Mouse (Mus musculus): ENCODE results near the gene Mrto4. TPM values are rescaled to one million over a fixed set of nuclear protein-coding genes. Genes with fewer than 3 reads are reported as not detected.

Mrto4 gene
- polyA plus RNA-seq, 1 experiment: 112 TPM

DNA sequence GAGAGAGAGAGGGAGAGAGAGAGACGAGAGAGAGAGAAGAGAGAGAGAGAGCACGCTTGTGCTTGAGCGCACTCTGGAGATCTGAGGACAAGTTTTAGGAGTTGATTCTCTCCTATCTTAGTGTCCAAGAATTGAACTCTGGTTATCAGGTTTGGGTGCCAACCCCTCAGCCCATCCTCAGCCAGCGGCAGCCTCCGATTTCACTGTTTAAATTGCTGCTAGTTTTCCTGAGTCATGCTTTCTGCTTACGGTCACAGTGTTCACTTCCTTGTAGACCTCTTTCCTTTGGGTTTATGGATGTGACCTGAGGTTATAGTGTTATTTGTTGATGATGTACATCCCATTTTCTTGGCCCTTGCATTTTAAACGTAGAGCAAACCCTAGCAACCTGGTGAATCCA lies 29.9 kb upstream of the Mrto4 start:
- TF ChIP-seq POLR2A (IDR thresholded peaks at IDR 0.05; ENCODE audit: insufficient read depth, low read length) (no peak), CTCF (IDR thresholded peaks at IDR 0.05; ENCODE audit: low read depth, low read length) (no peak), EP300 (IDR thresholded peaks at IDR 0.05; ENCODE audit: insufficient read depth, low read depth, low read length) (no peak)
- no peaks in the 10 kb centered on the region for H3K27me3 ChIP-seq (ENCODE audit: control insufficient read depth, insufficient read depth, low read length, poor library complexity, severe bottlenecking)
- no peaks in the 10 kb centered on the region for H3K9me3 ChIP-seq (replicated peaks; ENCODE audit: control insufficient read depth, insufficient read depth, low read length, poor library complexity, severe bottlenecking)
- 0 out of 2 replicates have a peak overlapping the region, but pooled peaks have one; percentile 14 for H3K4me3 ChIP-seq (ENCODE audit: low read depth, low read length)
- H3K36me3 ChIP-seq (ENCODE audit: control insufficient read depth, insufficient read depth, low read length, poor library complexity, severe bottlenecking): no peaks in the 10 kb centered on the region
- H3K27ac ChIP-seq (ENCODE audit: insufficient read depth, low read length): no peak overlapping the region
- H3K9ac ChIP-seq (ENCODE audit: low read depth, poor library complexity, severe bottlenecking): peak overlapping the region; percentile 80
- peaks cover 3% of the 10 kb centered on the region for H3K4me1 ChIP-seq (ENCODE audit: control insufficient read depth, insufficient read depth, low read length)

DNA sequence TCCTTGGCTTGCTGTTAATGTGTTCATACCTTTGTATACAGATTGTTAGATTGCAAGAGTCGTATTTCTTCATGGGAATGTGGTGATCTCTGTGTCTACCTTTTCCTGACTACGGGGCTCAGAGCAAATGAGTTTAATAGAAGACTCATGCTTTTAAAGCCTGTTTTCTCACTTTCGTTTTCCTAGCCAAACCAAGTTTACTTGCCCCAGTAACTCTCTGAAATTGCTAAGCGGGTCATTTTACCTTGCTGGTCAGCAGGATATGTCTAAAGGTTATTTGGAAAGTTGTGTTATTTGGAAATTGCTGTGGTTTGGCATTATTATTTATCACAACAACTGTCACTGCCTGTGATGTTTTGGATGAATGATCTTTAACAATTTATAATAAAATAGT lies 29.1 kb upstream of the Mrto4 start:
- Histone ChIP-seq H3K27ac (ENCODE audit: insufficient read depth, low read length) (0 out of 2 replicates have a peak overlapping the region, but pooled peaks have one; percentile 71), H3K36me3 (ENCODE audit: control insufficient read depth, insufficient read depth, low read length, poor library complexity, severe bottlenecking) (no peaks in the 10 kb centered on the region), H3K9me3 (replicated peaks; ENCODE audit: control insufficient read depth, insufficient read depth, low read length, poor library complexity, severe bottlenecking) (no peaks in the 10 kb centered on the region), H3K4me3 (ENCODE audit: low read depth, low read length) (no peak overlapping the region), H3K27me3 (ENCODE audit: control insufficient read depth, insufficient read depth, low read length, poor library complexity, severe bottlenecking) (no peaks in the 10 kb centered on the region), H3K9ac (ENCODE audit: low read depth, poor library complexity, severe bottlenecking) (peak overlapping the region; percentile 80), H3K4me1 (ENCODE audit: control insufficient read depth, insufficient read depth, low read length) (peaks cover 3% of the 10 kb centered on the region)
- TF ChIP-seq CTCF (IDR thresholded peaks at IDR 0.05; ENCODE audit: low read depth, low read length) (no peak), POLR2A (IDR thresholded peaks at IDR 0.05; ENCODE audit: insufficient read depth, low read length) (no peak), EP300 (IDR thresholded peaks at IDR 0.05; ENCODE audit: insufficient read depth, low read depth, low read length) (no peak)

DNA sequence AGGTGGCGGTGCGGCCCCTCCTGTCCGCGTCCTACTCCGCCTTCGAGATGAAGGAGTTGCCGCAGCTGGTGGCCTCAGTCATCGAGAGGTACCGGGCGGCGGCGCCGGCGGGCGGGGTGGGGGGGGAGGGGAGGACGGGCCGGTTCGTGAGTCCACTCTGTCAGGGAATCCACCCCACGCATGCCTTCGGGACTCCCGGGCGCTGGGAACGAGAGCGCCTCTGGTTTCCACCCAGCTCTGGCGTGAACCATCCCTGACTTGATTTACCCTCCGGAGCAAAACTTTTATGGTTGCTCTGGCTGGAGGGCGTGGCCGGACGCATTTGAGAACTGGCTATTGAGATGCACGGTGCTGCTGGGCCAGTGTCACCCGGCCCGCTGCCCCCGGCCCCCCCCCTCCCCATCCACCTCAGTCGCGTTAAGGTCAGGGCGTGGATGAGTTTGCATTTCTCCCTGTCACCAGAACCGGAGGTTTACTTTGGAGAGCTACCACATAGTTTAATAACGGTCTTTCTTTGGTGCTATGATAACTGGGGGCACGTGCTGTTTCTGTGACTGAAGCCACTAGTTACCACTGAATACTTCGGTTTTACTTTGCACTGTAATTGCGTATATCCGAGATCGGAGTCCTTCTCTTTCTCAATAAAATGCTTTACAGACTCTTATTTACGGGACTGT lies 28.5 kb upstream of the Mrto4 start:
- Histone ChIP-seq H3K27me3 (ENCODE audit: control insufficient read depth, insufficient read depth, low read length, poor library complexity, severe bottlenecking) (no peaks in the 10 kb centered on the region), H3K4me1 (ENCODE audit: control insufficient read depth, insufficient read depth, low read length) (peaks cover 2% of the 10 kb centered on the region), H3K27ac (ENCODE audit: insufficient read depth, low read length) (peak overlapping the region; percentile 71), H3K36me3 (ENCODE audit: control insufficient read depth, insufficient read depth, low read length, poor library complexity, severe bottlenecking) (no peaks in the 10 kb centered on the region), H3K9me3 (replicated peaks; ENCODE audit: control insufficient read depth, insufficient read depth, low read length, poor library complexity, severe bottlenecking) (no peaks in the 10 kb centered on the region), H3K4me3 (ENCODE audit: low read depth, low read length) (peak overlapping the region; percentile 96), H3K9ac (ENCODE audit: low read depth, poor library complexity, severe bottlenecking) (peak overlapping the region; percentile 80)
- TF ChIP-seq CTCF (IDR thresholded peaks at IDR 0.05; ENCODE audit: low read depth, low read length) (no peak), POLR2A (IDR thresholded peaks at IDR 0.05; ENCODE audit: insufficient read depth, low read length) (no peak), EP300 (IDR thresholded peaks at IDR 0.05; ENCODE audit: insufficient read depth, low read depth, low read length) (no peak)

DNA sequence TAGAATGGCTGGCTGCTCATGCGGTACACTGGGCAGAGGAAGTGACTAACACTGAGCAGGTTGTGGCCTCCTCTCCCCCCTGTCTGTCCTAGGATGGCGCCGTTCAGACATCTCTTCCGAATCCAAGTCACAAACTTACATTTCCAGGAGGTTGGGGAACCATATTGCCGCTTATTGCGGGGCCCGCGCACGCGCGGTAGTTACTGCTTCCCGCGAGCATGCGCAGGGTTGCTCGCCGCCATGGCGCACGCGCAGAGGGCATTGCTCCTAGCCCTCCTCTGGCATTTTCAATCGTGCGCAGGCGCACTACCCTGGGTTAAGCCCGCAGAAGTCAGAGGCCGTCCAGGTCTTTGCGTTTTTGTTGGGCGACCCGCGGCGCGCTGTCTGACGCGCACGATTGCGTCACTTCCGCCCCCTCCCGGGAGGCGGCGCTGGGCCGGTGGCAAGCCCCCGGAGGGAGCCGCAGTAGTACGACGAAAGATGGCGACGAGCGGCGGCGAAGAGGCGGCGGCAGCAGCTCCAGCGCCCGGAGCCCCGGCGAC lies 27.9 kb upstream of the Mrto4 start:
- Histone ChIP-seq H3K27ac (ENCODE audit: insufficient read depth, low read length) (peak overlapping the region; percentile 62), H3K4me3 (ENCODE audit: low read depth, low read length) (peak overlapping the region; percentile 96), H3K36me3 (ENCODE audit: control insufficient read depth, insufficient read depth, low read length, poor library complexity, severe bottlenecking) (no peaks in the 10 kb centered on the region), H3K4me1 (ENCODE audit: control insufficient read depth, insufficient read depth, low read length) (peaks cover 2% of the 10 kb centered on the region), H3K9me3 (replicated peaks; ENCODE audit: control insufficient read depth, insufficient read depth, low read length, poor library complexity, severe bottlenecking) (no peaks in the 10 kb centered on the region), H3K9ac (ENCODE audit: low read depth, poor library complexity, severe bottlenecking) (peak overlapping the region; percentile 80), H3K27me3 (ENCODE audit: control insufficient read depth, insufficient read depth, low read length, poor library complexity, severe bottlenecking) (no peaks in the 10 kb centered on the region)
- TF ChIP-seq CTCF (IDR thresholded peaks at IDR 0.05; ENCODE audit: low read depth, low read length) (no peak), EP300 (IDR thresholded peaks at IDR 0.05; ENCODE audit: insufficient read depth, low read depth, low read length) (0 out of 2 replicates have a peak, but pooled peaks have one; percentile 33), POLR2A (IDR thresholded peaks at IDR 0.05; ENCODE audit: insufficient read depth, low read length) (peak; percentile 20)

DNA sequence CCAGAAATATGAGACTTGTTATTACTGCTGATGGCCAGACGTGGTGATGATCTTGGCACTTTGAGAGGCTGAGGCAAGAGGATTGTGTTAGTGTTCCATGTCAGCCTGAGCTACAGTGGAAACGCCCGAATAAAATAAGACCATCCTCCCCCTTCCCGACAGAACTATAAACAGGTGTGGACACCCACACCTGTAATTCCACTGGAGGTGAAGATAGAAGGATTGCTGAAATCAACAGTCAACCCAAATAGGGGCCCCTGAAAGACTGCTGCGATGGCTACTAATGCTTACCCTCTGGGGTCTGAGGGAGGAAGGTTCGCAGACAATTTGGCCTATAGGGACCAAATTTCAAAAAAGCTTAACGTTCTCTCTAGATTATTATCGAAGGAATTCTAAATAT lies 27.3 kb upstream of the Mrto4 start:
- Histone ChIP-seq H3K4me3 (ENCODE audit: low read depth, low read length) (peak overlapping the region; percentile 96), H3K27ac (ENCODE audit: insufficient read depth, low read length) (no peak overlapping the region), H3K27me3 (ENCODE audit: control insufficient read depth, insufficient read depth, low read length, poor library complexity, severe bottlenecking) (no peaks in the 10 kb centered on the region), H3K36me3 (ENCODE audit: control insufficient read depth, insufficient read depth, low read length, poor library complexity, severe bottlenecking) (peaks cover 3% of the 10 kb centered on the region; the same call in 1 of the 2 replicates), H3K9me3 (replicated peaks; ENCODE audit: control insufficient read depth, insufficient read depth, low read length, poor library complexity, severe bottlenecking) (no peaks in the 10 kb centered on the region), H3K4me1 (ENCODE audit: control insufficient read depth, insufficient read depth, low read length) (peaks cover 2% of the 10 kb centered on the region), H3K9ac (ENCODE audit: low read depth, poor library complexity, severe bottlenecking) (peak overlapping the region; percentile 74)
- TF ChIP-seq CTCF (IDR thresholded peaks at IDR 0.05; ENCODE audit: low read depth, low read length) (no peak), POLR2A (IDR thresholded peaks at IDR 0.05; ENCODE audit: insufficient read depth, low read length) (no peak)

DNA sequence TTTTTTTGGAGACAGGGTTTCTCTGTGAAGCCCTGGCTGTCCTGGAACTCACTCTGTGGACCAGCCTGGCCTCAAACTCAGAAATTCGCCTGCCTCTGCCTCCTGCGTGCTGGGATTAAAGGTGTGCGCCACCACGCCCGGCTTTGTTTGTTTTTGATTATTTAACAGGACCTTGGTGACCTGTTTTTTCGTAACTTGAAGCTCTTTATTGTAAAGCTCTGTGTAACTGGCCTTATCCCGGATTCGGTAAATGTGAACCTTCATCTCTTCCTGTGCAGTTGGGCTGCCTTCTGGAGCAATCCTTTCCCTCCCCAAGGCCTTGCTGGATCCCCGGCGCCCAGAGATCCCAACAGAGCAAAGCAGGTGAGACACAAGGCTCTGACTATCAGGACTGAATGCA lies 21.2 kb upstream of the Mrto4 start:
- H3K4me3 ChIP-seq (ENCODE audit: low read depth, low read length): no peak overlapping the region
- no peak overlapping the region for H3K9ac ChIP-seq (ENCODE audit: low read depth, poor library complexity, severe bottlenecking)
- H3K9me3 ChIP-seq (replicated peaks; ENCODE audit: control insufficient read depth, insufficient read depth, low read length, poor library complexity, severe bottlenecking): no peaks in the 10 kb centered on the region
- TF ChIP-seq POLR2A (IDR thresholded peaks at IDR 0.05; ENCODE audit: insufficient read depth, low read length) (no peak), EP300 (IDR thresholded peaks at IDR 0.05; ENCODE audit: insufficient read depth, low read depth, low read length) (no peak), CTCF (IDR thresholded peaks at IDR 0.05; ENCODE audit: low read depth, low read length) (no peak)
- peaks cover 7% of the 10 kb centered on the region for H3K36me3 ChIP-seq (ENCODE audit: control insufficient read depth, insufficient read depth, low read length, poor library complexity, severe bottlenecking)
- H3K4me1 ChIP-seq (ENCODE audit: control insufficient read depth, insufficient read depth, low read length): no peaks in the 10 kb centered on the region
- H3K27me3 ChIP-seq (ENCODE audit: control insufficient read depth, insufficient read depth, low read length, poor library complexity, severe bottlenecking): no peaks in the 10 kb centered on the region
- H3K27ac ChIP-seq (ENCODE audit: insufficient read depth, low read length): no peak overlapping the region
